Mouse (Mus musculus): ENCODE measurements at regions not wholly inside any gene's neighbourhood (a gene's known extent, or its start where the extent isn't known, plus 50 kb on each side); places are given as distances from the start of the nearest gene placed in this dataset.

DNA sequence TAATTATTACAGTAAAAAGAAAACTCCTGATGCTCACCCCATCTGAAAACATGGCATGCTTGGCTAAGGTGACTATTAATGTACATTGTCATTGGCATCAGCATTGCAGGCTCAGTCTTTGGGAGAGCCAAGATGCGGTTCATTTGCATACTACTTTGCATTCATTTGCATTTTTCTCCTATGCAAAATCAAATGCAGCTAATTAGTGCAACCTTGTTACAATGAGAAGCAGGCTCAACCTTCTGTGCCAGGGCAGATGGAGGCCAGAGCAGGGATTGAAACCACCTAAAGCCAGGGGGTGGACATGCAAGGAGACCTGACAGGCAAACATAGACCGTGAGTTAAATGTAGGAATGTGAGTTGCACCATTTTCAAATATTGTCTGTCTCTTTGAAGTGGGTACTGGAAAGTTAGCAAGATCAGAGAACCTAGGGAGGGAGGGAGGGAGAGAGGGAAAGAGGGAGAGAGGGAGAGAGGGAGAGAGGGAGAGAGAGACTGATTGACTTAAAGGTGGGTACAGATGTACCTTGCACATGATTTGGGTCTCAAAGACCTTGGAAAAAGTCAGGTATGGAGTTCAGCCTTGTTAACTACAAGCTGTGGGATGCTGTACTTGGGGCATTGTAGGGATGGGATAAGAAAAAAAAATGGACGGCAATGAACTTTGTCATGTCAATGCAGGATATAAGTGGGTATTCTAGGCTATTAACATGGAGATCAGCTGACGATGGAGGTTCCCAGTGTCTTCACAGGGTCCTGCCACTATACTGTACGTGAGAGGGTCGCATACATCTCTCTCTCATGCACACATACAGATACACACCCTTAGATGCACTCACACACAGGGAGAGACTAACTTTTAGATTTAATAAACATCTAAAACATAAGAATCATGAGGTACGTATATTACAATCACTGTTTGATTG, 1362.1 kb upstream of the A1bg start:
- no peak for DNase-seq (ENCODE audit: low spot score)

DNA sequence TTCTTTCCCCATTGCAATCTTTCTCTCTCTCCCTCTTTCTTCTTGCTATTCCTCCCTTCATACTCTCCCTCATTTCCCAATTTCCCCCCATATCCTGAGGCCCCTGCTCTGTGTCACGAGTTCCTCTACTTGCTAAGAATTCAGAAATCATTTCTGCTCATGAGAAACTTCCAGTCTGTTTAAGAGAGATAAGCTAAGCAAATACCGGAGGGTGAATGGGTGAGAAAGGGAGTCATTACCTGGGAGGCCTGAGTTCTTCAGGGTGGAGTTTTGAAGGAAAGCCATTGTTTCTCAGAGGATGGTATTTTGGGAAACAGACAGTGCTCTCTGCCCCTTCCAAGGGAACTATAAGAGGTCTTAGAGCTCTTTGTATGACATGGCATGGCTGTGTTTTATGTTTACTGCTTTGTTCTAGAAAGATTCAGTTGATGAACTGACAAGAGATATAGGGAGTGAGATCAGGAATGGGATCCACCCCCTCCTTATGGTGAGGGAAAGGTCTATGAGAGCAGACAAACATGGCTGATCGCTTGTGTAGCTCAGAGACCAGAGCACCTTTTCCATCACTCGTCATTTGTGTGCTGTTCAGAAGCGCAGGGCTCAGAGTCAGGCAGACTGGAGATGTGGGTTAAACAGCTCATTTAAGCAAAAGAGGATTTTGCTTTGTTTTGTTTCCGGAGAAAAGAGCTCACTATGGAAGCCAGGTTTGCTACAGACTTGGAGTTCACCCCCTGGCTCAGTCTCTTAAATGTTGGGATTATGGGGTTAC, 1361.0 kb upstream of the A1bg start:
- no peak for DNase-seq (ENCODE audit: low spot score)

DNA sequence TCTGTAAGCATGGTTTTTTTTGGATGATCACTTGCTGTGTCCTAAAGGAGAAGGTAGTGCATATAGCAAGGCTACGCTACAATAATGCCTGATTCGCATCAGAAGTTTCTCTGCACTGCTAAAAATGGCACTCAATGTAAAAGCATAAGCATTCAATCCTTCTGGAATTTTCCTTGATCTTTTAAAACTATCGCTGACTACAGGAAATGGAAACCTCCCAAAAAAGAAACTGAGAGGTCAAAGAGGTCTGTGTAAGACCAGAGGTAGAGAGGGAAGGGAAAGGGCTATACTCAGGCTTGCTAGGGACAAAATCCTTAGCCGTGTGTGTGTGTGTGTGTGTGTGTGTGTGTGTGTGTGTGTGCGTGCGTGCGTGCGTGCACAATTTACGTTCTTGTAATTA, 1359.8 kb upstream of the A1bg start:
- no peak for DNase-seq (ENCODE audit: low spot score)

DNA sequence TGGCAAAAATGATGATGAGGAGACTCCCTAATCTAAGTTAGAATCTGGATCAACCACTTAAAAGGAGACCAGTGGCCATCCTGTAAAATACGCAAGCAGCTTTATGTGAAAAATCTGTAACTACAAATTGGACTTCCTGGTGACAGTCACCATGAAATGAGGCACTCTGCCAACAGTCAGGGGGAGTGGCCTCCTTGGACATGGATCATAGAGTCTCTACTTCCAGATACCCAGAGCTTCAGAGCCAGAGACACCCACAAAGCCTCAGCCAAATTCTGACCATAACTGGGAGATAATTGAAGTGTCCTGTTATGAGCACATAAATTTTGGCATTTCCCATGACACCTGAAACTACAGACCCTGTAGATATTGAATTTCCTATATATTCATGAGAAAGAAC, 1359.3 kb upstream of the A1bg start:
- no peak for DNase-seq (ENCODE audit: low spot score)

DNA sequence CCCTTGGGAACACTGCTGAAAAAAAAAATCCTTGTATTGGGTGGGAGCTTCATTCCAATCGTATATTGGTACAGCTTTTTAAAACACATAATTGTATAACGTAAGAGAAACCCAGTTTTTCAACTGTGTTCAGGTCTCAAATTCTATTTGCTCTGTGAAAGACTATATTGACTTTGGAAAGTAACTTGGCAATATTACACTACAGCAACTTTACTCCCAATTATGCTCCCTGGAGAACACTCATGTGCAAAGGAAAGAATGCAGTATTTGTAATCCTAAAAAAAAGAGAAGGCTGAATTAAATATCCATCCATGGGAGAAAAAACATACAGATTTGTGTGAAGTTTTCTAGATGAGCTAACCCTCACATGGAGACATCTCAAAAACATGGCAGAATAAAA, 1356.7 kb upstream of the A1bg start:
- no peak for DNase-seq (ENCODE audit: low spot score)

DNA sequence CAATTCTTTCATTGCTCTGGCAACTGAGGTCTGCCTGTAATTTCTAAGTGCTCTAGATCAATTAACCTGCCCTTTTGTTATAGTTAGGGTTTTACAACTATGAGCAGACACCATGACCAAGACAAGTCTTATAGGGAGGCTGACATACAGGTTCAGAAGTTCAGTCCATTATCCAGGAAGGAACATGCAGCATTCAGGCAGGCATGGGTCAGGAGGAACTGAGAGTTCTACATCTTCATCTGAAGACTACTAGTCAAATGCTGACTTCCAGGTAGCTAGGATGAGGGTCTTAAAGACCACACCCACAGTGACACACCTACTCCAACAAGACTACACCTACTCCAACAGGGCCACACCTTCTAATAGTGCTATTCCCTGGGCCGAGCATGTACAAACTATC, 1352.0 kb upstream of the A1bg start:
- no peak for DNase-seq (ENCODE audit: low spot score)

DNA sequence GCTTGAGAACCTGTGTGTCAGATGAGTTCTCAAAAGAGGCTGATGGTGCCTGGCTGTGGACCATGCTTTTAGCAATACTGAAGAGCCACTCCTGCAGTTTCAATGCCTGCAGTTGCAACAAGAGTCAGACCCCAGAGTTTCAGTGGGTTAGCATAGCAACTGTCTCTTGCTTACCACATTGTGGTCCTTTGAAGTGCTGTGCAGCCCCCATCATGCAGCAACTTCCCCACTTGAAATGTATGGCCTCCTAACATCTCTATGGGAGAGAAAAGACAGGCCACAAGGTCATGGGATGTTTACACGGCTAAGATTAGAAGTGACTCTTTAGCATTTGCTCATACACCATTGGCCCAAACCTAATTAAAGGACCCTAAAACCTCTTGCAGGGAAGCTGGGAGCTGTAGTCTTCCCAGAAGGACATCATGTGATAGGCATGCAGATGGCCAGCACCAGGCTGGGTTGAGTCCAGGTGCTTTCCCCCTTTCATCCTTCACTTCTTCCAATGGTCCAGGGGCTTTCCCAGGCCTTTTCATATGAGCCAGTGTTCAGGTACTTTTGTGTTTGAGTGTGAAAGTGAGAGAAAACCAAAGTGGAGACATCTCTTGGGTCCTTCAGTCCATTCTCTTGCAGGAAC, 1351.2 kb upstream of the A1bg start:
- DNase-seq (ENCODE audit: low spot score): no peak

DNA sequence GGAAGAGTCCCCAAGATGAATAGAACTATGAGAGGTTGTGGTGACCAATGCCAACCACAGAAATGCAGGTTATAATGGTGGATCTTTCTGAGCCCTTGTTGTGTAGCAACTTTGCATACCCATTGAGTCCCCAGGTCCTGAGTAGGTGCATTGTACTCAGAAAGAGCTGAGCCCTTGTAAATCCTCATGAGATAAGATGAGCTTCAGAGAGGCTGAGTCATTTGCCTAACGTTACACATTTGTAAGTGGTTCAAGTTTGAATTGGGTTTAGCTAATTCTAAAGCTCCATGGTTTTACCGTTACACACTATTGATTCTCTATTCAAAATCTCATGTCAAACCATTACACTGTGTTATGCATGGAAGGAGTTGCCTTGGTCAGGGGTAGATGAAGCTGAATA, 1349.9 kb upstream of the A1bg start:
- no peak for DNase-seq (ENCODE audit: low spot score)

DNA sequence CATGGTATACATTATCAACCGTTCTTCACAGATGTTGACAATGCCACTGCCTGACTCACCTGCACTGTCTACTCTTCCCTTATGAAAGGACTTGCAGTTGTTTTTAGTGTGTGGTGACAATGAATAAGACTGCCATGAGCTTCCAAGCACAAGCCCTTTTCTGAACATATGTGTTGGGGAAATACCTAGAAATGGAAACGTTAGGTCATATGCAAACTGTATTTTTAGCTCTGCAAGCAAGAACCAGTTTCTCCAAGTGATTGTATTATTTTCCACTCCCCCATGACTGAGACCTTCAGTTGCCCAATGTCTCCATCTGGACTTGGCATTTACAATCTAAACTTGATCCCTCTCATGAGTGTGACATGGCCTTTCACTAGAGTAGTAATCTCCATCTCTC, 1348.6 kb upstream of the A1bg start:
- no peak for DNase-seq (ENCODE audit: low spot score)

DNA sequence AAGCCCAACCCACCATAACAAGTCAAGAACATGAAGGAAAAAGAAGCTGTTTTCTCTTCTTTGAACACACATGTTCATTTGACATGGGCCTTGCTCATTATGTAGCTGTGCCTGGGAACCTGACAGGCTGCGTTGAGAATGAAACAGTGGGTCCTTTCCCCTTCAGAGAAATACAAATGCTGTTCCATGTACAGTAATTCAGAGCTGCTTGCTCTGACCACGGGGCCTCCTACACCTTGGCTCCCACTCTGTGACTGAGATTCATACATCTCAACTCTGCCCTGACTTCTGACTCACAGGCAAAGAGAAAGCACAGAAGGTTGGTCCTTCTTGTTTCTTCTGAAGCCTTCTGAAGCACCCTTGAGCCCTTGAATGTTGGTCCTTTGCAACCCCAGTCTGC, 1345.4 kb upstream of the A1bg start:
- no peak for DNase-seq (ENCODE audit: low spot score)

DNA sequence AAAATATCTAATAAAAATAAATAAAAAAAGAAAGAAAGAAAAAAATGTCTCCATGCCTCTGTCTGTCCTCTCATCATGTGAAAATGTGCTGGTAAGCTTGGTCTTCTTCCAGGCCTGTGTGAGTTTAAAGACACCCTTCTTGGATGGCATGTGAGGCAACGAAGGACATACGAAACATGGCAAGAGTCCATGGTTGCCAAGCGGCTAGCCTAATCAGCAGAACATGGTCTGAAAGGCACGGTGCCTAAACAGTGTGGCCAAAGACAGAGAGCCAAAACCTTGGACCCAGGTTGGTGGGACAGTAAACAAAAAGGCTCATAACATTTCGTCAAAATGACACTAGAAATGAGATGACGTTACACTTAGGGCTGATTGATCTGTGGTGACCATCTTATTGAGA, 1344.7 kb upstream of the A1bg start:
- DNase-seq (ENCODE audit: low spot score): no peak

DNA sequence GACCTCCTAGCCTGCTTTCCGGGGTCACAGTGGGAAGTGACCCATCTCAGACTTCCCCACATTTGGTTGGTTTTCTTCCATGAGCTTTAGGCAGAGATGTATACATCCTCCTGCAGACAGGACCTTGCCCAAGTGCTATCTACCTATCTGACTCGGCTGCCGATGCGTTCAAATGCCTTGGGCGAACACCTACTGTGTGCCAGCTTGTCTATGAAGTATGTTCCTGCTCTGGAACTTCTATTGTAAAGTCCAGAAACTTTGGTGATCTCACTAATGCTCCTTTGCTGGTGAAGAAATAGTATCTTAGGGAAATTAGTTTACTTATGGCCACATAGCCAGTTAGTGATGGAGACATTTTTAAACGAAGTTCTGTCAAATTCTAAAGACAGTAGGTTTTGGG, 1343.2 kb upstream of the A1bg start:
- DNase-seq (ENCODE audit: low spot score): no peak

DNA sequence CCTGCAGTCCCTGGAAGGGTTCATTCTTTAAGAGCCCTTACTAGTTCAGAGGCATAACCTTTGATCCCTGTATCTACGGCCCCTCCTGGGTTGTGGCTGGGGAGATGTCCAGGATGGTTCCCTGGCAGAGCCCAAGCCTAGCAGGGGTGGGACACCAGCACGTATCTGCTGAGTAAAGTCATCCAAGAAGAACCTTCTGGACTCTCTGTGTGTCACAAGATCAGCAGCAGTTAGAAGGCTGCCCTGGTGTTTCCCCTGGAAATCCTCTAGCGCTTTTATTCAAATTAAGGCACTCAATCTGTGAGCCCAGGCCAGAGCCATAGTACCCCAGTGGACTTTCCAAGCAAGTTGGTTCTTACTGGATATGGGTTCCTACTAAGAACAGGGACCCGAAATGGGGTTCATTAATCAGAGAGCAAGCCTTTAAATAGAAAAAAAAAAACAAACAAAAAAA, 1342.7 kb upstream of the A1bg start:
- DNase-seq (ENCODE audit: low spot score): no peak

DNA sequence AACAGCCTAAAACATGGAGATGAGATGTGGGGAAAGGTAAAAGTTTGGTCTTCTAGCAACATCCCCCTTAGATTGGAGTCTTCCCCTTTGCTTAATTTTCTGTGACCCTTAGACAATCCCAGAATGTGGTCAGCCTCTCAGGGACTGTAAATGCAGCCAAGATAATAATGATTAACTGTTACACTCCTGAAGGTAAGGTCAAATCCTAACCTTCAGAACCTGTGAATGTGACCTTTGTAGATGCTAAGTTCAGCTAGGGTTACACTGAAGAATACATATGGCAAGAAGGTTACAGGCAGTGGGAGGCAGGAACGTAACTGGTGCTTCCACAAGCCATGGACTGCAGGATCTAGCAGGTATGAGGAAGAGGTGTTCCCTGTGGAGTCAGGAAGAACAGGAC, 1342.2 kb upstream of the A1bg start:
- no peak for DNase-seq (ENCODE audit: low spot score)

DNA sequence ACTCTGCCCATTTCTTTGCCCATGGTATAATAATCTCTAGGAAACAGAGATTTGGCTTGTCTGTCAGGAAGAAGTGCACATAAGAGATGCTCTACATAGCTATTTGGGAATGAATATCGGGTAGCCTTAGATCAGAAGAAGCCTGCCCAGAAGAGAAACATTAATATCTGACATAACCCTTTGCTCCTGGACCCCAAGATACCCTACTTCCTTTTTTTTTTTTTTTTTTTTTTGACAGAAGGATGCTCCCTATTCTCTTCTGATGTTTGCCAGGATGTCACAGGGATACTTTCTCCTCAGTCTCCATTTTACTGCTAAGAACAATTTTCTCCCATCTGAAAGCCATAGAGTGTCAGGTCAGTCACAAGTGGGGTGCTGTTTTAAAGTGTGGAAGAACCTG, 1341.4 kb upstream of the A1bg start:
- DNase-seq (ENCODE audit: low spot score): no peak

DNA sequence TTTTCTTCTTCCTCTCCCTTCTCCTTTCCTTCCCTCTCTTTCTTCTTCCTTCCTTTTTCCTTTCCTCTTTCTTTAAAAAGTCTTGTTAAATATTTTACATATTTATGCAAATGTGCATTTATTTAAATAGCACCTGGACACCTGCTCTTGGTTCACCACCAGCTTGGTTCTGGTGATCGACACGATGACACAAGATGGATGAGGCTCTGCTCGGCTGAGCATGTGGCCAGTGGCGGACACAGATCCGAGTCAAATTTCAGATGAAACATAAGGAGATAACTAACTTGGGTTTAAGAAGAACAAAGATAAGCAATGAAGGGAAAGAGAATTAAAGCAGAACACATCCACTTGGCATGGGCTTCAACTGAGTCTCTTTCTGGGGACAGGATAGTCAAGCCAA, 1339.7 kb upstream of the A1bg start:
- no peak for DNase-seq (ENCODE audit: low spot score)

DNA sequence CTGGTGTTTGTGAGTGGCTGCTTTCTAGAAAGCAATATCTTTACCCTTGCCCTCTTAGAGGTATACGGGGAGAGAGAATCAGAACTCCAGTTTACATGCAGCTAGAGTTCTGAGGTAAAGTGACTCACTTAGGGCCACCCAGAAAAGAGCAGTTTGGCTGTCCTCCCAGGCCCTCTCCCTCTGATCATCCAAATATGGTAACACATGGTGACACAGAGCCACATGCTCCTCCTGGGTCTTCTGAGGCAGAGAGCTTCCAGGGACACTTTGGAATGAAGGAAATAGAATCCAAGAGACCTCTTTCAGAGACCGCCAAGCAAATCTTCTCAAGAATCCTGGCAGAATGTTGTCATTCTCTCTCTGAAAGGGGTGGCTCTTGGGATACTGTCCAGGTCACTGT, 1338.7 kb upstream of the A1bg start:
- DNase-seq (ENCODE audit: low spot score): no peak

DNA sequence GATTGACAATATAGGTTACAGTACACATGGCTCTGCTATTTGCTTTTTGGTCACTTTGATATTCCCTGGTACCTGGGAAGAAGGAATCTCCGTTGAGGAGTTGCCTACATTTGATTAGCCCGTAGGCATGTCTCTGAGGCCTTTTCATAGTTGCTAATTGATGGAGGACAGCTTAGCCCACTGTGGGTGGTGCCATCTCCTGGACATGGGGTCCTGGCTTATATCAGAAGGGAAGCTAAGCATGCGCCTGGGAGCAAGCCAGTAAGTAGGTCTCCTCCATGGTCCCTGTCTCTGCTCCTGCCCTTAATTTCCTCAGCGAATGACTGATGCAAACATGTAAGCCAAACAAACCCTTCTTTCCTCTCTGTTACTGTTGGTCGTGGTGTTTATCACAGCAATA, 1335.8 kb upstream of the A1bg start:
- DNase-seq (ENCODE audit: low spot score): no peak

DNA sequence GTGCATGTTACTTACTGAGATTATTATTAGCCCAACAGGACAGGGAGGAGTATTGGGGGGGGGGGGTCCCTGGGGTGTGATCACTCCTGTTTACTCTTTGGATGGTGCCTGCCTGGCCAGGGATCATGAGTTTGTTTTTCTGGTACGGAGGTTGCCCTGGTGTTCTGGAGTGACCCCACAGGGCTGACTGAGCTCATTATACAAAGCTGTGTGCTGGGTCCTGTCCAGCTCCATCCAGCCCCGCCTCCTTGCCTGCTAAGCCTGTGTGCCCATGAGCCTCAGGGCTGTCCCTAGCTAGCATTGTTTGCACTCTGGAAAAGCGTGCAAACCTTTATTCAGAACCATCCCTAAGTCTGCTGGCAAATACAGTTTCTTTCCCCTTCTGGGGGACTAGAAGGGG, 1335.1 kb upstream of the A1bg start:
- DNase-seq (ENCODE audit: low spot score): no peak

DNA sequence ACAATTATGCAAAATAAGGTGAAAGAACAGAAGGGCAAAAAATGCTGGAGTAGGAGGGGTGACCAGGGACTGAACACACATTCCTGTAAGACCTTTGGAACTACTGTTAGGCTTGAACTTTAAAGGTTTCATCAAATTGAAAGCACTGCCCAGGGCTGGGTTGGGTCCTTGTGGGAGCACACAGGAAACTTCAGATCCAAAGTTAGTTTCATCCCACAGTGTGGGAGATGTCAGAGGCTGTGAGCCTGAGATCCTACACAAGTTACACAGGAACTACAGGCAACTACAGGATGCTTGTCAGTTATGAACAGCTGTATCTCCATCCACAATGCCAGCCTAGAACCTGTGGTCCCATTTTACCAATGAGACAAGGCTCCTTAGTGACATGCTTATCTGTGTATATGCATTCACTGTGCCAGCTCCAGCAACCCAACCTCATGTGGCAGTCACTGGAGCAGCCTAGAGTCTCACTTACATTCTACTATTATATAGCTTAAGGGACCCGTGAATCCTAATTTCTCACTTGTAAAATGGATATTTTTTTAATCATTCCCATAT, 1334.4 kb upstream of the A1bg start:
- no peak for DNase-seq (ENCODE audit: low spot score)

DNA sequence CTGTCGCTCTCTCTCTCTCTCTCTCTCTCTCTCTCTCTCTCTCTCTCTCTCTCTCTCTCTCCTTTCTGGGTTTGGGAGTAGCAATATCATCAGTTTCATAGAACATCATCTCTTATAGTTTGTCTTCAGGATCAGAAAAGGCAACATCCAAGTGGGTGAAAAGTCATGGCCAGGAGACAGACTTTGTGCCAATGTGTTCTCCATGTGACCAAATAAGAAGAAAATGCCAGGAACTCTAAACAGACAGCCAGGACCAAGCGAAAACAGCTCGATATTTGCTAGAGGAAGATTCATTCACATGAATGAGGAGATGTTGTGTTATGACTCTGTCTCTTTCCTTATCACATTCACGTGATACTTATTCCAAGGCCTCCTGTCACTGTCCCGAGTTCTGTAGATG, 1332.8 kb upstream of the A1bg start:
- no peak for DNase-seq (ENCODE audit: low spot score)

DNA sequence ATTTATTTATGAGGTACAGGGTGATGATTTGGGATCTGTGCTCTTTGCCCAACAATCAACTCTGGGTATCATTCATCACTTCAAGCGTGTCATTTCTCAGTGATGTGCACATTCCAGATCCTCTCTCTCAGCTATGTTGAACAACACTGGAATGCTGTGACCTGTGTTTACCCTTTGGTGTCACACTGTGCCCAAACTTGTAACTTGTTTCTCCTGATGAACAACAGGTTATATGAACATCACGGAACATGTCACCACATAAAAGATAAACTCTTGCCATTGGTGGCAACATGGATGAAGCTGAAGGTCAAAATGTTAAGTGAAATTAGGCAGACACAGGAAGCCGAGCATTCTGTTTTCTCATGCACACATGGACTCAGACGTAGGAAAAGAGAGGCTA, 1330.9 kb upstream of the A1bg start:
- DNase-seq (ENCODE audit: low spot score): no peak
